Comparison of ENCODE assay signal across 9 mouse cellular contexts in genomic region chr7:70348064-70348976, GRCm38 (mm10). TPM values are rescaled to one million over a fixed set of nuclear protein-coding genes. Genes with fewer than 3 reads are reported as not detected.
DNase-seq lines count a peak whose midpoint lies in the region; ATAC-seq and TF ChIP-seq lines count a peak whose summit lies in the region.
"Had no signal": no experiment of that assay in that cellular context is flagged by ENCODE, and none has a peak within 500 bp of the region (broad histone marks: within the 10 kb centered on the region; RNA-seq: fewer than 3 reads in every experiment).

No protein-coding gene starts in this region.

- H3K4me1 ChIP-seq in cortical plate, adult 2 months (ENCODE audit: control insufficient read depth, insufficient read depth, low read length): no peaks in the 10 kb centered on the region
- H3K4me1 ChIP-seq in intestine, embryonic 14.5 days (replicated peaks; ENCODE audit: control insufficient read depth, insufficient read depth, low read length): peaks cover 52% of the 10 kb centered on the region
- H3K4me1 ChIP-seq in midbrain, embryonic 12.5 days: peaks cover 47% of the 10 kb centered on the region

- H3K9me3 ChIP-seq in intestine, embryonic 14.5 days (ENCODE audit: control insufficient read depth, low read length): no peaks in the 10 kb centered on the region
- H3K9me3 ChIP-seq in midbrain, embryonic 12.5 days: no peaks in the 10 kb centered on the region
- H3K9me3 ChIP-seq: megakaryocyte, embryonic 14.5 days had no signal

- peaks cover 8% of the 10 kb centered on the region; the same call in 1 of the 2 replicates for H3K36me3 ChIP-seq in intestine, embryonic 14.5 days (ENCODE audit: control insufficient read depth, insufficient read depth, low read length)
- H3K36me3 ChIP-seq in midbrain, embryonic 12.5 days: no peaks in the 10 kb centered on the region

- peak overlapping the region; percentile 49; the same call in 1 of the 2 replicates for H3K4me2 ChIP-seq in intestine, embryonic 14.5 days (ENCODE audit: low read length)
- peak overlapping the region; percentile 83 for H3K4me2 ChIP-seq in midbrain, embryonic 12.5 days (replicated peaks)

- ATAC-seq in intestine, embryonic 14.5 days (replicated peaks; ENCODE audit: low FRiP score, low TSS enrichment, low read depth): no peak
- no peak for ATAC-seq in midbrain, embryonic 12.5 days (ENCODE audit: low FRiP score, low read depth)
- ATAC-seq in activated CD4-positive, CD25-positive, alpha-beta regulatory T cell, adult 4 months: no peak

- no peak for TF ChIP-seq CTCF in cortical plate, adult 2 months (IDR thresholded peaks at IDR 0.05; ENCODE audit: extremely low read depth, insufficient read depth, low read length)

- peak overlapping the region; percentile 1 for H3K27ac ChIP-seq in cortical plate, adult 2 months (ENCODE audit: insufficient read depth, low read length)
- H3K27ac ChIP-seq in intestine, embryonic 14.5 days (ENCODE audit: low read depth): 0 out of 2 replicates have a peak overlapping the region, but pooled peaks have one; percentile 14
- H3K27ac ChIP-seq in midbrain, embryonic 12.5 days (replicated peaks): peak overlapping the region; percentile 98

- H3K27me3 ChIP-seq in intestine, embryonic 14.5 days (replicated peaks; ENCODE audit: control insufficient read depth, insufficient read depth, low read length): no peaks in the 10 kb centered on the region
- H3K27me3 ChIP-seq in midbrain, embryonic 12.5 days: peaks cover 65% of the 10 kb centered on the region

- 48% methylated on average over 30 of the region's 30 CpGs for WGBS in intestine, embryonic 14.5 days
- 1% methylated on average over 30 of the region's 30 CpGs for WGBS in midbrain, embryonic 12.5 days

- DNase-seq in adrenal gland, postnatal 10 days: peak; percentile 12
- no peak for DNase-seq in adrenal gland, adult (ENCODE audit: inconsistent age in 2 of 2, low spot score in 1 of 2)
- DNase-seq in intestine, embryonic 14.5 days (ENCODE audit: low spot score): peak; percentile 57
- no peak for DNase-seq in ovary, adult 18-20 months (ENCODE audit: low spot score)
- no peak for DNase-seq in ovary, postnatal 10 days (ENCODE audit: low spot score)

- no peak overlapping the region for H3K4me3 ChIP-seq in cortical plate, adult 2 months (ENCODE audit: insufficient read depth, low read length)
- H3K4me3 ChIP-seq in intestine, embryonic 14.5 days (ENCODE audit: low read depth, low read length): no peak overlapping the region
- H3K4me3 ChIP-seq in midbrain, embryonic 12.5 days: peak overlapping the region; percentile 63
- H3K4me3 ChIP-seq: megakaryocyte, embryonic 14.5 days had no signal

- no peak overlapping the region for H3K9ac ChIP-seq in intestine, embryonic 14.5 days (ENCODE audit: low read length)
- peak overlapping the region; percentile 92 for H3K9ac ChIP-seq in midbrain, embryonic 12.5 days (replicated peaks)

- TF ChIP-seq POLR2A in cortical plate, adult 2 months (IDR thresholded peaks at IDR 0.05; ENCODE audit: extremely low read depth, insufficient read depth, low read length): no peak

RNA-seq across cellular contexts. Expression of gene Nr2f2, which starts 18.2 kb away (rescaled TPM):
- 10 to 100 TPM; 78.3 to 79.6 TPM for total RNA-seq in adrenal gland, postnatal 10 days (2021)
- polyA plus RNA-seq in cortical plate, adult 2 months (2012; rRNA removed): 13.8 and 21.2 TPM in 2 replicates
- 53.7 and 56.9 TPM in 2 replicates for polyA plus RNA-seq in intestine, embryonic 14.5 days (2014; fragmentation: Nextera tagmentation; extraction: Ambion mirVana)
- 105 and 143 TPM in 2 replicates for polyA plus RNA-seq in midbrain, embryonic 12.5 days (2016; fragmentation: Nextera tagmentation; extraction: Ambion mirVana)
- polyA plus RNA-seq in activated CD4-positive, CD25-positive, alpha-beta regulatory T cell, adult 4 months (2017; shearing (Covaris generic)): not detected

Comparison
In these comparisons a context has a peak if more than half of its experiments do, and no peak if none do; other contexts are left out.
1. DNase-seq: peak in adrenal gland, postnatal 10 days (single experiment) and intestine, embryonic 14.5 days (single experiment); none in adrenal gland, adult (0 of 2), ovary, adult 18-20 months (single experiment) and ovary, postnatal 10 days (single experiment).
2. H3K27ac ChIP-seq: peak in every context shown above with its lines; median percentile 98 in midbrain, embryonic 12.5 days; 14 in intestine, embryonic 14.5 days; 1 in cortical plate, adult 2 months.
3. RNA of gene Nr2f2, which starts 18.2 kb away (polyA plus RNA-seq): 105 to 143 TPM in midbrain, embryonic 12.5 days, 53.7 to 56.9 TPM in intestine, embryonic 14.5 days and 13.8 to 21.2 TPM in cortical plate, adult 2 months; not detected in activated CD4-positive, CD25-positive, alpha-beta regulatory T cell, adult 4 months; every median in the first group is over 10 times any median in the second.